Mouse (Mus musculus) kidney, adult 2 months (tissue): ENCODE measurements at regions not wholly inside any gene's neighbourhood (a gene's known extent, or its start where the extent isn't known, plus 50 kb on each side); places are given as distances from the start of the nearest gene placed in this dataset.
A peak's percentile ranks its signal among the peaks of the same experiment; 100 is the strongest.

ENCODE experiments used
- DNase-seq: peaks from one replicate; pipeline ENCODE4 v3.0.0; 2021
- H3K27ac ChIP-seq: fragments of 200-500 bp; 2 replicates; pipeline ENCODE4 v1.5.1; 2012; ENCODE audit warnings: low read depth, low read length, control low read depth, inconsistent platforms; ENCODE audit not compliant: insufficient read depth
- H3K27me3 ChIP-seq: fragments of 200-500 bp; replicated peaks from 2 replicates; pipeline ENCODE4 v1.6.1; 2012; ENCODE audit warnings: mild to moderate bottlenecking, moderate library complexity, low read length, inconsistent platforms; ENCODE audit not compliant: control insufficient read depth, insufficient read depth
- H3K36me3 ChIP-seq: fragments of 200-500 bp; 2 replicates; pipeline ENCODE4 v1.6.1; 2012; ENCODE audit warnings: mild to moderate bottlenecking, moderate library complexity, low read length, inconsistent platforms; ENCODE audit not compliant: control insufficient read depth, insufficient read depth
- H3K4me1 ChIP-seq: fragments of 200-500 bp; 2 replicates; pipeline ENCODE4 v1.6.1; 2011; ENCODE audit warnings: low read length; ENCODE audit not compliant: control insufficient read depth, insufficient read depth
- H3K4me3 ChIP-seq: fragments of 200-500 bp; 2 replicates; pipeline ENCODE4 v1.5.1; 2011; ENCODE audit warnings: mild to moderate bottlenecking, low read depth, low read length, control low read depth; ENCODE audit not compliant: insufficient read depth
- CTCF ChIP-seq: fragments of 200-500 bp; conservative IDR thresholded peaks from 2 replicates; pipeline ENCODE4 v1.5.1; 2011; ENCODE audit warnings: low read depth, mild to moderate bottlenecking, control low read depth, low read length, moderate library complexity, mixed read lengths; ENCODE audit not compliant: insufficient read depth, insufficient read length
- POLR2A ChIP-seq: fragments of 200-500 bp; IDR thresholded peaks from one replicate; pipeline ENCODE4 v1.6.1; 2011; ENCODE audit warnings: low read depth, low read length, control low read depth
- WGBS: fragments of 180-500 bp; shearing (Covaris S2); methylation state at CpG from one replicate; pipeline ENCODE4 v1.1.7; 2018; 5-methylcytosine and 5-hydroxymethylcytosine counted together

DNA sequence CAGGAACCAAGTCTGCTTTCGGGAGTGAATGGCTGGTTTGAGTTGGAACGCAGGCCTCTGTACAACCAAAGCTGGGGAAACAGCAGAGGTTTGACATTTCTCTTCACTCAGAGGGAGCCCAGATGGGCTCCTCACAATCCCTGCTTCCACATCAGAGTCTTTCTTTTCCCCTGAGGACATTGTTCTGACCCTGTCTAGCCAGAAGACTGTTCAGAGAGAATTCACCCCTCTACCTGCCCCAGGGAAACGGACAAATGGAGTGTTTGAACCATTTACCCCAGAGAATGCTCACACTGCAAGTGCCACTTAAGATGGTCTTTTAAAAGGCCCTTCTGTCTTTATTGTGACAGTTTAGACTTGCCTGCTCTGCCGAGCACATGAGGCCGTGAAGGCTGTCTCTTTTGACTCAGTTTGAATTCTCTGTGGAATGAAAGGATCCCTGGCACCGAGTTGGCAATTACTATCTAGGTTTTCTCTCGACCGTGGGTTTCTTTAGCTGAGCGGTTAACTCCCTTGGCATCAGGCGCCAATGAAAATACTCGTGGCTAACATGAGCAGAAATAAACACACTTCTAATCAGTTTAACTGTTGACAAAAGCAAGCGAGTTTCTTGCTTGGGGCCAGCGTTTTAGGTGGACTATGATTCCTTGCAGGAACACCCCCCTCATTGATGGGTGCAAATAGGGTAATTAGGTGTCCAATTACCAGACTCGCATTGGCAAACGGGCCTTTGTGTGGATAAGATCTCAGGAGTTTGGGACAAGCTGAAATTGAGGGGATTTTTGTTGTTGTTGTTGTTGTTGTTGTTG, 97.0 kb upstream of the Cmc1 start:
- Histone ChIP-seq H3K27me3 (no peaks in the 10 kb centered on the region), H3K4me3 (no peak overlapping the region), H3K27ac (no peak overlapping the region), H3K4me1 (no peaks in the 10 kb centered on the region), H3K36me3 (no peaks in the 10 kb centered on the region)
- no peak for TF ChIP-seq CTCF
- no peak for TF ChIP-seq POLR2A
- WGBS, result 25% methylated on average over 15 of the region's 15 CpGs
- DNase-seq, result no peak

DNA sequence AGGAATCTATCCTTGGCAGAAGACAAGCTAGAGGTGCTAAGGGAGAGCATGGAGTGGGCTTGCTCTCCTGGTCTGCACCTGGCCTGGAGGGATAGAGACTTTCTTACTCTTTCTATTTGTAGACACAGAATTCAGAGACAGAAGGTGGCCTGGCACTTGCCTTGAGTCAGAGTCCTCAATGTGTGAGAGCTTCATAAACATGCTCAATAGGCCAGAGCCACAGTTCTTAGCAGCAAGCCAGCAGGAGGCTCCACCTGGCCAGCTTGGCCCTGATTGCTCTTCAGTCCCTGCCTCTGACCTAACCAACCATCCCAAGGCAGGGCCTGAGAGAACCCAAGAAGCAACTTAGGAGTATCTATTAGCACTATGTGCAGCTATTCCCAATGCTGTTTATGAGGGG, 103.9 kb upstream of the Cmc1 start:
- no peak for TF ChIP-seq CTCF
- no peak for TF ChIP-seq POLR2A
- DNase-seq, result no peak
- H3K36me3 ChIP-seq, result no peaks in the 10 kb centered on the region
- H3K4me3 ChIP-seq, result no peak overlapping the region
- H3K27ac ChIP-seq, result no peak overlapping the region
- H3K27me3 ChIP-seq, result no peaks in the 10 kb centered on the region
- no peaks in the 10 kb centered on the region for H3K4me1 ChIP-seq

DNA sequence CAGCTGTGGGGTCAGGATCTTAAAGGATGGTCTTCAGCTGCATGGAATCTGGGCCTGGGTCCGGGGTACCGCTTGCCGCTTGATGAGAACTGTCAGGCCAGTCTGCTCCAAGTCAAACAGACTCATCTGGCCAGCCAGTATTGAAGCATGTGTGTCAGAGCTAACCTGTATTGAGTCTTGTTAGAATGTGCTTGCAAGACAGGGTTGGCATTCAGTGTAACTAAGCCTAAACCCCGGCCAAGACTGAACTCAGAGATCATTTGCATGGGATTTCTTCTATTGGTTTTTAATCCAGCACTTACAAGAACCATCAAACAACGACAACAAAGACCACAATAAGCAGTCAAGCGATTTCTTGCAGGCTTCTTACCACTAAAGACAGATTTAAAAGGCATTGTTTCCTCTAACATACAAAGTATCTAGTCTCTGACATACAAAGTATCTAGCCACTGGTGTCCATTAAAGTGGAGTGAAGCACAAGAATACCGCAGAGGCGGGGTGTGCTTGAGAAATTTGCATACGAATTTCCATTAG, 105.3 kb upstream of the Cmc1 start:
- Histone ChIP-seq H3K36me3 (no peaks in the 10 kb centered on the region), H3K27me3 (no peaks in the 10 kb centered on the region), H3K4me1 (no peaks in the 10 kb centered on the region), H3K4me3 (no peak overlapping the region), H3K27ac (no peak overlapping the region)
- TF ChIP-seq POLR2A (no peak), CTCF (no peak)
- DNase-seq, result no peak
- WGBS, result 57% methylated on average over 9 of the region's 9 CpGs

GRCm38 (mm10) chr9:118255751-118256266, 105.8 kb upstream of the Cmc1 start:
- H3K4me1 ChIP-seq, result no peaks in the 10 kb centered on the region
- no peak for DNase-seq
- WGBS, result 33% methylated on average over 11 of the region's 11 CpGs
- no peaks in the 10 kb centered on the region for H3K27me3 ChIP-seq
- H3K4me3 ChIP-seq, result no peak overlapping the region
- TF ChIP-seq POLR2A, result no peak
- TF ChIP-seq CTCF, result no peak
- H3K36me3 ChIP-seq, result no peaks in the 10 kb centered on the region
- no peak overlapping the region for H3K27ac ChIP-seq

- no peak overlapping the region for H3K27ac ChIP-seq
- 56% methylated on average over 5 of the region's 5 CpGs for WGBS
- no peaks in the 10 kb centered on the region for H3K4me1 ChIP-seq
- no peak overlapping the region for H3K4me3 ChIP-seq
- H3K27me3 ChIP-seq, result no peaks in the 10 kb centered on the region; the same call in 1 of the 2 replicates
- H3K36me3 ChIP-seq, result no peaks in the 10 kb centered on the region
- DNase-seq, result no peak
- TF ChIP-seq POLR2A (no peak), CTCF (no peak)
Measured at GRCm38 (mm10) chr9:118266298-118266697, 116.3 kb upstream of the Cmc1 start.

- H3K27ac ChIP-seq, result no peak overlapping the region
- TF ChIP-seq POLR2A (no peak), CTCF (no peak)
- 44% methylated on average over 12 of the region's 12 CpGs for WGBS
- no peak overlapping the region for H3K4me3 ChIP-seq
- no peaks in the 10 kb centered on the region for H3K27me3 ChIP-seq
- no peaks in the 10 kb centered on the region for H3K36me3 ChIP-seq
- peak; percentile 42 for DNase-seq
- H3K4me1 ChIP-seq, result no peaks in the 10 kb centered on the region
Measured at GRCm38 (mm10) chr9:118271681-118272080, 121.7 kb upstream of the Cmc1 start.

DNA sequence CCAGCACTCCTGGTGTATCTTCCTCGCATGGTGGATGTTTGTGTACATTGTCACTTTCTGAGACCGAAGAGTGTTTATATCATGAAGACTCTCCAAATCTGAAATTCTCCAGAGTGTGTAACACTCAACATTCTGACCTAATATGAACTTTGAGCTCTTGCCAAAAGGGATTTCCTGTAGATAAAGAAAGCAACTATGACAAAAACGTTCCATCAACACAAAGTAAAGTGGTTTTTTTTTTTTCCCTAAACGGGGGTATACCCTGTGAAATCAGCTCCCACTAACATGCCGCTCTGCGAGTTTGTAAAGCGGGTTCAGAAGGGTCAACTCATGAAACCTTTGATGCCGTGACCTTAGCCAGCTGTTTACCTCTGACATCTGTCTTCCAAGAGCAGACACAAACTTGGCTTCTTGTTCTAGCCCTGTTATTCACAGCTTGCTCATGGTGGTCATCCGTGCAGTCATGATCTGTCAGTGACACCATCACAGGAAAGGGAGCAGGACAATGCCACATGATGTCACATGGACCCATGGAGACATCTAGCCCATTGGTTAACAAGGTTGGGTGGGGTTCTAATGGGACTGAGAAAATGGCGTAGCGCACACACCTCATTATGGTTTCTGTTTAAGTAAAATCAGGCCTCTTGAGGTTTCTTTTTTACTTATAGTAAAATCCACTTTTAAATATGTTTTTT, 122.9 kb upstream of the Cmc1 start:
- TF ChIP-seq CTCF (no peak), POLR2A (no peak)
- H3K36me3 ChIP-seq, result no peaks in the 10 kb centered on the region
- H3K27ac ChIP-seq, result no peak overlapping the region
- WGBS, result 62% methylated on average over 11 of the region's 11 CpGs
- peak; percentile 26 for DNase-seq
- H3K4me3 ChIP-seq, result no peak overlapping the region
- H3K4me1 ChIP-seq, result no peaks in the 10 kb centered on the region
- no peaks in the 10 kb centered on the region for H3K27me3 ChIP-seq
